Comparison of ENCODE assay signal across 9 mouse cellular contexts in genomic region chr1:184726576-184727300, GRCm38 (mm10). TPM values are rescaled to one million over a fixed set of nuclear protein-coding genes. Genes with fewer than 3 reads are reported as not detected.
DNase-seq lines count a peak whose midpoint lies in the region; ATAC-seq and TF ChIP-seq lines count a peak whose summit lies in the region.
"Had no signal": no experiment of that assay in that cellular context is flagged by ENCODE, and none has a peak within 500 bp of the region (broad histone marks: within the 10 kb centered on the region; RNA-seq: fewer than 3 reads in every experiment).

No protein-coding gene starts in this region.

- 1% methylated on average over 16 of the region's 16 CpGs for WGBS in midbrain, embryonic 11.5 days
- 14% methylated on average over 16 of the region's 16 CpGs for WGBS in midbrain, postnatal 0 days
- 18% methylated on average over 16 of the region's 16 CpGs for WGBS in limb, embryonic 13.5 days

- no peak for ATAC-seq in midbrain, embryonic 11.5 days (ENCODE audit: low FRiP score)
- no peak for ATAC-seq in midbrain, postnatal 0 days (ENCODE audit: low FRiP score)
- no peak for ATAC-seq in limb, embryonic 13.5 days (ENCODE audit: low FRiP score, low read depth)

- TF ChIP-seq CTCF in gastrocnemius, adult 2 months (IDR thresholded peaks at IDR 0.05), result no peak
- TF ChIP-seq CTCF in midbrain, postnatal 0 days (IDR thresholded peaks at IDR 0.05), result no peak

- no peak overlapping the region for H3K27ac ChIP-seq in gastrocnemius, adult 2 months
- H3K27ac ChIP-seq in midbrain, embryonic 11.5 days (ENCODE audit: low read depth, low read length), result no peak overlapping the region
- H3K27ac ChIP-seq in midbrain, postnatal 0 days (ENCODE audit: low read depth, low read length), result no peak overlapping the region
- H3K27ac ChIP-seq in limb, embryonic 13.5 days, result no peak overlapping the region

- no peak for DNase-seq in gastrocnemius, adult 2 months
- DNase-seq in gastrocnemius, postnatal 25 days, result no peak
- peak; percentile 94 for DNase-seq in midbrain, embryonic 11.5 days (ENCODE audit: low spot score, missing footprints)
- DNase-seq in midbrain, postnatal 0 days (ENCODE audit: low spot score), result no peak
- no peak for DNase-seq in right cerebral cortex, postnatal 36 days (ENCODE audit: low spot score in 2 of 2)
- no peak for DNase-seq in layer of hippocampus, adult 18-20 months (ENCODE audit: low spot score in 2 of 2)
- DNase-seq in urinary bladder, postnatal 10 days (ENCODE audit: low spot score), result no peak
- DNase-seq: kidney, adult 8-10 months had no signal

- H3K27me3 ChIP-seq in midbrain, embryonic 11.5 days (ENCODE audit: control insufficient read depth, insufficient read depth, low read length), result peaks cover 93% of the 10 kb centered on the region
- peaks cover 83% of the 10 kb centered on the region for H3K27me3 ChIP-seq in midbrain, postnatal 0 days (ENCODE audit: insufficient read depth, low read length)
- peaks cover 97% of the 10 kb centered on the region for H3K27me3 ChIP-seq in limb, embryonic 13.5 days

- H3K4me1 ChIP-seq in midbrain, embryonic 11.5 days (ENCODE audit: control insufficient read depth, insufficient read depth, low read length), result peaks cover 9% of the 10 kb centered on the region
- H3K4me1 ChIP-seq in midbrain, postnatal 0 days (ENCODE audit: insufficient read depth, low read length), result 0 out of 2 replicates have a peak, but pooled peaks cover 4% of the 10 kb centered on the region
- H3K4me1 ChIP-seq in limb, embryonic 13.5 days, result peaks cover 41% of the 10 kb centered on the region

- H3K4me3 ChIP-seq in gastrocnemius, adult 2 months, result peak overlapping the region; percentile 79; the same call in 1 of the 2 replicates
- no peak overlapping the region for H3K4me3 ChIP-seq in midbrain, embryonic 11.5 days (ENCODE audit: low read depth, low read length)
- H3K4me3 ChIP-seq in midbrain, postnatal 0 days (ENCODE audit: low read depth, low read length), result no peak overlapping the region
- H3K4me3 ChIP-seq in limb, embryonic 13.5 days, result peak overlapping the region; percentile 59

- intact Hi-C loops in gastrocnemius, adult 2 months (cut with DNase I), result no loop called here

- H3K9ac ChIP-seq in midbrain, embryonic 11.5 days (ENCODE audit: low read length), result no peak overlapping the region
- no peak overlapping the region for H3K9ac ChIP-seq in midbrain, postnatal 0 days (replicated peaks; ENCODE audit: low read length, poor library complexity, severe bottlenecking)
- H3K9ac ChIP-seq in limb, embryonic 13.5 days, result peak overlapping the region; percentile 64; the same call in 1 of the 2 replicates

- no peaks in the 10 kb centered on the region for H3K36me3 ChIP-seq in midbrain, embryonic 11.5 days (ENCODE audit: control insufficient read depth, insufficient read depth, low read length)
- H3K36me3 ChIP-seq in midbrain, postnatal 0 days (ENCODE audit: insufficient read depth, low read length), result no peaks in the 10 kb centered on the region
- H3K36me3 ChIP-seq in limb, embryonic 13.5 days, result no peaks in the 10 kb centered on the region

- H3K4me2 ChIP-seq in midbrain, embryonic 11.5 days, result no peak overlapping the region
- H3K4me2 ChIP-seq in midbrain, postnatal 0 days (ENCODE audit: low read depth, low read length, poor library complexity, severe bottlenecking), result no peak overlapping the region
- peak overlapping the region; percentile 85 for H3K4me2 ChIP-seq in limb, embryonic 13.5 days (replicated peaks)

- H3K9me3 ChIP-seq in midbrain, embryonic 11.5 days (ENCODE audit: control insufficient read depth, low read length), result no peaks in the 10 kb centered on the region
- no peaks in the 10 kb centered on the region for H3K9me3 ChIP-seq in midbrain, postnatal 0 days (ENCODE audit: low read length)
- no peaks in the 10 kb centered on the region for H3K9me3 ChIP-seq in limb, embryonic 13.5 days

RNA-seq across cellular contexts. Expression of gene Hlx, which starts 5.7 kb away (rescaled TPM):
- total RNA-seq in gastrocnemius, adult 2 months (2021), result 10 to 100 TPM in 1 of 2 experiments, 1 to 10 TPM in 1; 6.9 to 10.9 TPM
- total RNA-seq in gastrocnemius, postnatal 25 days (2021), result 10 to 100 TPM in 1 of 2 experiments, 1 to 10 TPM in 1; 5.9 to 10.0 TPM
- polyA plus RNA-seq in midbrain, embryonic 11.5 days (2014; fragmentation: Nextera tagmentation; extraction: Ambion mirVana), result 2.2 and 2.7 TPM in 2 replicates
- total RNA-seq in midbrain, postnatal 0 days (2014; rRNA removed), result 0.71 and 1.5 TPM in 2 replicates
- 1.5 and 1.9 TPM in 2 replicates for polyA plus RNA-seq in midbrain, postnatal 0 days (2015; fragmentation: Nextera tagmentation; extraction: Ambion mirVana)
- 26.2 and 30.3 TPM in 2 replicates for polyA plus RNA-seq in limb, embryonic 13.5 days (2015; fragmentation: Nextera tagmentation; extraction: Ambion mirVana)
- total RNA-seq in layer of hippocampus, adult 18-20 months (2021), result 1 to 10 TPM in 1 of 2 experiments, under 1 TPM in 1; 0.61 to 1.1 TPM

Comparison
In these comparisons a context has a peak if more than half of its experiments do, and no peak if none do; other contexts are left out.
1. H3K4me3 ChIP-seq: peak in gastrocnemius, adult 2 months (single experiment) and limb, embryonic 13.5 days (single experiment); none in midbrain, embryonic 11.5 days (single experiment) and midbrain, postnatal 0 days (single experiment).